Mouse (Mus musculus) urinary bladder, postnatal 4 days (tissue): ENCODE results near the gene Dctn2.
"Not testable (repeated sequence)": the region's sequence is repeated elsewhere in the genome, so short reads cannot be mapped to it uniquely, and the experiment has no call there.

ENCODE experiments used
- DNase-seq, 2 experiments: peaks; one replicate each; pipeline ENCODE4 v3.0.0; 2021 to 2022; ENCODE audit warnings: low spot score in 2 of 2

Dctn2 gene

DNA sequence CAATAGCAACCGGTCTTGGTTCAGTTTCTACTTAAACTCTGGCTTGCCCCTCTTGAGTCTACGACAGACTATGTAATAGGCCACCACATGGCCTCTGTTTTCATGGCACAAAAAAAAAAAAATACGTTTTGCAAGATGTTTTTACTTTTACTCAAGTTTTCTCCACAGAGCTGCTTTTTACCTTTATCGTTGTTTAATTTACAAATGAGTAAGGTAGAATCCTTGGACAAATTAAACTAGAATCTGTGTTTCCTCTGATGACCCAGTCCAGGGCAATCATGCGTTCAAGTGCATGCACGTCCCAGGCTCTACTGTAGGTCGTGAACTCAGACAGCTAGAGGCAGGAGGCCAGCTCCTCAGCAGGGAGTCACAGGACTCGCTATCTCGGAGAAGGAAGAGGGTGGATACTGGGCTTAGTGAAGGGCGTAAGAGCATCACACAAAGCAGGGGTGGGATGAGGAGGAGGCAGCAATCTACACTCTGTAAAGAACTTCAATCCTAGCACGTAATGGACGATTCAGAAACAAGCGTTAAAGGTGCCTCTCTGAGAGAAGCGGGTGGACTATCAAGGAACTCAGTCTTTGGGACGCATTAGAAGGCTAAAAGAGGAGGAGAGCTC, 23.5 kb downstream of the Dctn2 start:
- peak in 1 of 2 experiments; percentile 56 for DNase-seq

DNA sequence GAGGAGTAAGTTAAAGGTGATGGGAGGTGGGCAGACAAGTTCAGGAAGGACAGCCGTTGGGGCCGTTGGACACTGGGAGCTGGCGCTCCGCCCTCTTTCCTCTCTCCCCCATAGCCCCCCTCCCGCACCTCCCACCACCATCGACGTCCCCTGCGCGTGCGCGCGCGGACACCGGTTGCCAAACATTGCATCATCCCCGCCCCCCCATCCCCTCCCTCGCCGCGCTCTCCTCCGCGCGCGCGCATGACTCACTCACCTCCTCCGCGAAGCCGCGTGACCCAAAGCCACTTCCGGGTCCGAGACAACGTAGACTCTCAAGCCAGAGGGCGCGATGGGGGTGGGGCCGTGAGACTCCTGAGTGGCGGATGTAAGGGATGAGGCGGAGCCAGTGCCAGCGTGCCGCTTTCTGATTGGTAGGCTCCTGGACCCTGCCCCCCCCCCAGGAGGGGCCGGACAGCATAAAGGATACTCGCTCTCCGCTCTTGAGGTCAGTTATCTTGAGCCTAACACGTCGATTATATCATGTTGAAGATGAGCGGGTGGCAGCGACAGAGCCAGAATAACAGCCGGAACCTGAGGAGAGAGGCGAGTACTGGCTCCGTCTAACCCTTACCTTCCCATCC, 24.2 kb downstream of the Dctn2 start:
- peak; percentile 100 for DNase-seq

DNA sequence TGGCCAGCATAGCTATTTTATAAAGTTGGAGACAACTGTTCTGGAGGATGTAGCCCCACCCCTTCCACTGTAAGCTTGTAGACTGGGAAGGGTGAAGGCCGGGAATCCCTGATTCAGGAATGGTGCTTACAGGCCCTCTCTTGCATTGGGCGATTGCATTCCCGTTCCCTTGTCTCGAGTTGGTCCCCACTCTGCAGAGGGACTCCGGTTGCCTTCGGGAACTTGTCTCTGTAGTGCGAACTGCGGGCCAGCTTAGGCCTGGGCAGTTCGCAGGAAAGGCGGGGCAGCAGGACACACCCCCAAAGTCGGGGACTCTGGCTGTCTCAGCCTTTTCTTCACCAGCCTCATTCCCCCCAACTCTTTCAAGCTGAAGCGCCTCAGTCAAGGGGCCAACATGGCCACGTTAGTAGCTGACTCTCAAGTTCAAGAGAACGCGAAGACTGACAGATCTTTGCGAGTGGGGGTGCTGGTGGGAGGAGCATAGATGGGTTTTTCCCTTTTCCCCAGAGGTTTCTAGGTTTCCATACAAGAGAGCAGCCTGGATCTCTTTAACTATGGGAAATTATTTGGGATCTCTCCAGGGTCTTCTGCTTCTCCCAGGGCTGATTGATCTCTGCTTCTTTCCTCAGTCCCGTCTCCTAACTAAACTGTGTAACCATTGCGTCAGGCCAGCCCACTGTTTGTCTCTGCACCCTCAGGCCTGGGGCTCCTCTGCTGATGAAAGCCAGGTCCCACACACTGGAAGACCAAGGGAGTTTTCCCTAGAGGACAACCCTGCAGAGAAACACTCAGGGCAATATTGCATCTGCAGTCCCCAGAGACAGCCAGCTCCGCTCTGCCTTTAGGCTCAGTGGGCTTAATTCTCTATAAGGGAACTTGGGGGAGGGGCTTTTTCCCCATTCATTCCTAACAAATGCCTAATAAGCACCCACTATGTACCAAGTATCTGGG, 25.0 kb downstream of the Dctn2 start:
- peak in 1 of 2 experiments; percentile 62 for DNase-seq

DNA sequence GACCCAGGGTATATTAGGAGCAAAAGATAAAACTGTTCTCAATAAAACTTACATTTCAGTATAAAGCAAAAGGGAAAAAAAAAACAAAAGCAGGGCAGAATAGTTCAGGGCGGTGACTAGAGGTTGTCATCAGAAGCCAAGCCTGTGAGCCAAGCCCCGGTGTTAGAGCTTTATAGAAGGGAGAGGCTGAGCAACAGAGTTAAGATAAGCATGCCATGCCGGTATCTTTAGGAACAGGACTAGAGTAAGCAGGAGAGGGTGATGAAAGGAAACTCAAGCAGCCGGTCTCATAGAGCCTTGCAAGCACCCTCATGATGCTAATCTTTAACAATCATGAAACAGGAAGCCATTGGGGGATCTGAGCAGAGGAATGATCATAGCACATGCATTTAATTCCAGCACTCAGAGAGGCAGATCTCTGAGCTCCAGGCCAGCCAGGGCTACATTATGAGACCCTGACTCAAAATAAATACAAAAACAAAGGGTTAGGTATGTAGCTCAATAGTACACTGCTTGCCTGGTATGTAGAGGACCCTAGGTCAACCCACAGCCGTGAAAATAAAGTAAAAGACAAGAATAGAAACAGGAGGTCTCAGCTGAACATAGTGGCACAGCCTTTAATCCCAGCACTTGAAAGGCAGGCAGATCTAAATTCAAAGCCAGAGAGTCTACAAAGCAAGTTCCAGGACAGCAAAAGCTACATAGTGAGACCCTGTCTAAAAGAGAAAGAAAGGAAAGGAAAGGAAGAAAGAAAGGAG, 25.9 kb downstream of the Dctn2 start:
- DNase-seq = no peak

DNA sequence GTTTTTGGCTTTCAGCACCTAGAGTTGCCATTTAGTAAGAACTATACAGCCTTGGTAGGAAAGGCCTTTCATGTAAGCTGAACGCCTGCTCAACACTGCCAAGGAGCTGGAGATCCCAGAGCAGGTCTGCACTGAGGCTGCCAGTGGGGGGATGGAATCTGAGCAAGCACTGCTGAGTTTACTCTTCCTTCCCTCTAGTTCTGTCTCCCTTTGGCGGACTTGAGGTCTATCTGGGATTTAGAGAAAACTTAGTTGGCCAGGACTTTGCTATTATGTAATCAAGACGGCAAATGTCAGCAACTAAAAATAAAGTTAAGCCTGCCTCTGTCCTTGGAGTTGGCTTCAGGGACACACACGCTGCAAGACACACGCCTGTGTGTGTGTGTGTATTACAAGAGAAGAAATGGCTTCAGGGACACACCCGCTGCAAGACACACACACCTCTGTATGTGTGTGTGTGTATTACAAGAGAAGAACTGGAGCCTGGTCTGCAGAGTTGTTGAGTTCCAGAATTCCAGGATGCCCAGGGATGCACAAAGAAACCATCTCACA, 26.9 kb downstream of the Dctn2 start:
- no peak for DNase-seq

DNA sequence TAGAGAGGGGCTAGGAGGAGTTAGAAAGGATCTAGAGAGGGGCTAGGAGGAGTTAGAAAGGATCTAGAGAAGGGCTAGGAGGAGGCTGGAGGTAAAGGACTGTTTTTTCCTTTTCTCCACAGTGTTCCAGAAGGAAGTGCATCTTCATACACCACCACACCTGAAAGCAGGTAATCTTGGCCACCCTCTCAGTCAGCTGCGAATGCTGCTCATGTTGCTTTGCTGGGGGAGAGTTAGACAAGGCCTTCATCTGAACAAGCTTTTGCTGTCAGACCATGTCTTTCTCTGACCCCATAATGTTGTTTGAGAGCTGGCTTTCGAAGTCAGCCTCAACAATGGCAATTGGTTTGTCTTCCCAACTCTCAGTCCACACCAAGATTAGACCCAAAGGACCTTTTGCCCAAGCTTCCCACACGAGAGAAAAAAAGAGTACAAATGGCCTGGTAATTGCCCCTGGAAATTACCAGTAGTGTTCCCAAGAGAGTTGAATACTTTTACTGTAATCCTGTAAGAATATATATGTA, 27.5 kb downstream of the Dctn2 start:
- no peak for DNase-seq

DNA sequence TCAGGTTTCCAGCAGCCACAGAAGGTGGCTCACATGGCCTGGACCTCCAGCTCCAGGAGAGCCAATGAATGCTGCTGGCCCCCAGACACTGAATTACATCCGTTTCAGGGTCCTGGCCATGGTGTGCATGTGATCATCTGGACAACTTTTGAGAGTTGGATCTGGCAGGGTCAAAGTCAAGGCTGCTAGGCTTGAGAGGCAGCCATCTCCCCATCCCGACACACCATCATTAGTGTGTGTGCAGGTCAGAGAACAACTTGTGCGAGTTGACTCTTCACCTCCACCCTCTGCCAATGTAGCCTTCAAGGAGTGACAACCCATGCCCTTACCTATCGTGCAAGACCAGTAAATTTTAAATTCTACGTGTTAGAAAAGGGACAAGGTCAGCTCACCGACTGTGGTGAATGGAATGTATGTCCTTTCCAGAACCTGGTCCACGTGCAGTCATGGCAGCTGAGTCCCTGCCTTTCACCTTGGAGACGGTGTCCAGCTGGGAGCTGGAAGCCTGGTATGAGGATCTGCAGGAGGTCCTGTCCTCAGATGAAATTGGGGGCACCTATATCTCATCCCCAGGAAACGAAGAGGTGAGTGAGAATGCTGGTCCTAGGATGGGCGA, 28.8 kb downstream of the Dctn2 start:
- DNase-seq = no peak

DNA sequence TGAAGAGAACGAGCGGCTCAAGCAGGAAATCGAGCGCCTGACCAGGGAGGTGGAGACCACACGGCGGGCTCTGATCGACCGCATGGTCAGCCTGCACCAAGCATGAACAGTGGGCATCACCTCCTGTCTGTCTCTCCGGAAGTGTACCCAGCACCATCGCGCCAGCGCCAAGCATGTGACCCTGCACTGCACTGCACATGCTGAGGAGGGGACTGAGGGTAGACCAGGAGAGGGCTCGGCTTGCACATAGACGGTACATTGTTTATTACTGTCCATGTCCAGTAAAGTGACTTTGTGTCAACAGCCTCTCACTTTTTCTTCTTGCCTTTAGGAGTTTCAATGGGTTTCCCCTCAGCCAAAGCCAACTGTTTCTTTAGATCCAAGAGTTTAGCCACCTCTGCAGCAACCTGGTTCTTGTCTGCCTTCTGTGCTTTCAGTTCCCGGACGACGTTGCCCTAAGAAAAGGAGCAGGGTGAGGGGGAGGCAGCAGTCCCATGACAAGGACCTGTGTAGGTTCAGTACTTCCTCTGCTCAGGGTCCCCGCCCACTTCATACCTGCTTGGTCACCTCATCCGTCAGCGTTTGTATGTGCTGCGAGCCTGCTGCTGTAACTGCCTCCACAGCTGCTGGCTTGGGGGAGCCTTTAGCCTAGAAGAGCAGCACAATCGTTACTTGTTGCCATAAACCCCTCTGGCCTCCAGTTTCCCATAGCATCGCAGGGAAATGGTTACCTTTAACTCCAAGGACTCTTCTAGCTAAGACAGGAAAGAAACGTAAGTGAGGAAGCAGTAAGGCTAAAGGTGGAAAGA, 30.0 kb downstream of the Dctn2 start:
- DNase-seq = no peak

DNA sequence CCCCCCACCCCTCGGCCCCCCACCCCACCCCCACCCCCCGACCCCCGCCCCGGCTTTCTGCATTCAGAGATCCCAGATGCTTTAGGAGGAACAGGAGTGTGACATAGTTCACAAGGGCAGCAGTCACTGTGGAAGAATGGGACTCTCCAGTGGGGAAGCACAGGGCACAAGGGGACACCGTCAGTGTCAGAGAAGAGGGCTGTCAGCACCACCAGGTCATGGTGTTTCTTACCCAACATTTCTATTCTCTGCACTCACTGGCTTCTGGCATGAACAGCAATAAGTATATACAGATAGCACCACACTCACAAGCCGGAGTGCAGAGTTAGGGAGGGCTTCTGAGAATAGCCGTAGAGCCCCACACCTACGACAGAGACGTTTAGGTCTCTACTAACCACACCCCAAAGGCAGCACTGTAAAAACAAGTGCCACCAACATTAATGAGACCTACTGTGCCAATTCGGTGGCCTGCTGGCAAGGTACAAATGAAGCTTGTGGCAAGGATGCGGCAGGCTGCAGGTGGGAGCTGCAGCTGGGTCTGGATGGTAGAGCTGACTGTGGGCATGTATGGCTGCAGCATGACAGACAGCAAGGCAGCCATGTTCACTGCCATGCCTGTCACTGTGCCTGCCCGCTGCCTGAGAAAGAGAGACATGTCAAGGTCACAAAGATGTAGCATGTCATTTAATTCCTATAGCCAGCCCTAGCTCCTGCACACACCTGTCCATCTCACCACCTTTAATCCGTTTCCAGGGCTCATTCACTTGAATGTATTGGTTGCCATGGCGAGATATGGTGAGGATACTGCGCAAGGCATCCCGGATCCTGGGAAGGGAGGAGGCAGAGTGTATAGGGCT, 31.1 kb downstream of the Dctn2 start:
- DNase-seq = no peak

DNA sequence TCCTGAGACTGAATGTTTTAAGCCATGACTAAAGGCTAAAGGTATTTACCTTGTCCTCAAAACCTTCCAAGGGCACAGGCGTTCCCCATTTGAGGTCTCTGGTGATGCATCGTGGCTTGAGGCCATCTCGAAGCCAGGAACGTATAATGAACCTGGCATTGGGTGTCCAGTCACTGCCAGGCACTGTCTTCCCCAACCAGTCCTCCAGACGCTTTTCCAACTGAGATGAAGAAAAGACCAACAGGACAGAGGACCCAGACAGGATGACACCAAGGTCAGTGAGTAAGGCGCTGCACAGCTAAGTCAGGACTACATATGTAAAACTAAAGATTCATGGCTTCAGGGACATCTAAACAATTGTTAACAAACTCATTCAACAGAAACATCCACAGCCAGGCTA, 34.2 kb downstream of the Dctn2 start:
- no peak for DNase-seq

DNA sequence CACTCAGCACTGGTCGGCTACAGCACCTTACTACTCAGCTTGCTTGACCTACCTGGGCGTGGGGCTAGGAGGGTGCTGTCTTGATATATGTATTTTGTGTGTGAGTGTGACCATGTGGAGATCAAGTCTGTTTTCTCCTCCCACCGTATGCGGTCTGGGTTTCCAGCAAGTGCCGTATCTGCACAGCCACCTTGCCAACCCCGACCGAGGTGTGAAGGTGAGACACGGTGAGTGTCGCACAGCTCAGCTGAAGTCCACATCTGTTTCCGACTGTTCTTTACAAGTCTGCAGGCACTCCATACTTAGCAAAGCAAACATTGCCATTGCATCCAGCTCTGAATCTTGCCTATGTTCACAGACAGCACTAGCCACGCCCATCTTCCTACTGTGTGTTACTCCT, 37.0 kb downstream of the Dctn2 start:
- DNase-seq = no peak

DNA sequence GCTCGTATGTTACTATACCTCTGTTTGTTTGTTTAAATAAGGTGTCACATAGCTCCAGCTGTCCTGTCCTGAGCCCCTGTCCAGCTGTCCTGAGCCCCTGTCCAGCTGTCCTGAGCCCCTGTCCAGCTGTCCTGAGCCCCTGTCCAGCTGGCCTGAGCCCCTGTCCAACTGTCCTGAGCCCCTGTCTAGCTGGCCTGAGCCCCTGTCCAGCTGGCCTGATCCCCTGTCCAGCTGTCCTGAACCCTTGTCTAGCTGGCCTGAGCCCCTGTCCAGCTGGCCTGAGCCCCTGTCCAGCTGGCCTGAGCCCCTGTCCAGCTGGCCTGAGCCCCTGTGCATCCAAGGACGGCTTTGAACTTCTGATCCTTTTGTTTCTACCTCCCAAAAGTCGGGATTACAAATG, 43.0 kb downstream of the Dctn2 start:
- DNase-seq = not testable (repeated sequence)

DNA sequence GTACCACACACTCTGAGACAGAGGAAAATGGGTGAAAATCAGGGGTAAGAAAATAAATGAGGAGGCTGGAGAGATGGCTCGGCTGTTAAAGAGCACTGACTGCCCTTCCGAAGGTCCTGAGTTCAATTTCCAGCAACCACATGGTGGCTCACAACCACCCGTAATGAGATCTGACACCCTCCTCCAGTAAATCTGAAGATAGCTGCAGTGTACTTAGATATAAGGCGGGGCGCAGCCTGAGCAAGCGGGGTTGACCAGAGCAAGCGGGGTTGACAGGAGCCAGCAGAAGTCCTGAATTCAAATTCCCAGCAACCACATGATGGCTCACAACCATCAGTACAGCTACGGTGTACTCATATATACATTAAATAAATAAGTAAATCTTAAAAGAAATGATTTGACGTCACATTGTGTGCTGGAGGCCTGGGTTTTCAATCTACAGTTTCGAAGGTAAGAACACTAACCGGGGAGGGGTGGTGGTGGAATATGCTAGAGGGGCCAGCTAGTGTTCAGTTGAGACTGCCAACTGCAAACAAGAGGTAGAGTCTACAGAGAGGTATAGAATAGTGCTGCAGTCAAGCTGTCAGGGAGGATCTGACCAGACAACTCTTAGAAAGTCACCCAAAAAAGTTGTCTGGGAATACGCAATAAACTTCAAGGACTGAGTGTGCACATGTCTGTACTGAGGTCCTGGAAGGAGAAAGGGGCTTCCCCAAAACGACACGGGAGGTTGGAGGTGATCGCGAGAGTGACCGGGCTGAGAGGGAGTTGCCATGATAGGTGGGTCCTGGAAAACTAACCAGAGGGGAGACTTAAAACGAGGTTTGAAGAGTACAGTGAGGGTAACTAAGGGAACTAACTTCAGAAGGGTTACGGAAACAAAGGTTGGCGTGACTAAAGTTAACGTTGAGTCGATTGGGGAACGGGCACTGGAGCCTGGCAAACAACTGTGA, 44.6 kb downstream of the Dctn2 start:
- DNase-seq = no peak

DNA sequence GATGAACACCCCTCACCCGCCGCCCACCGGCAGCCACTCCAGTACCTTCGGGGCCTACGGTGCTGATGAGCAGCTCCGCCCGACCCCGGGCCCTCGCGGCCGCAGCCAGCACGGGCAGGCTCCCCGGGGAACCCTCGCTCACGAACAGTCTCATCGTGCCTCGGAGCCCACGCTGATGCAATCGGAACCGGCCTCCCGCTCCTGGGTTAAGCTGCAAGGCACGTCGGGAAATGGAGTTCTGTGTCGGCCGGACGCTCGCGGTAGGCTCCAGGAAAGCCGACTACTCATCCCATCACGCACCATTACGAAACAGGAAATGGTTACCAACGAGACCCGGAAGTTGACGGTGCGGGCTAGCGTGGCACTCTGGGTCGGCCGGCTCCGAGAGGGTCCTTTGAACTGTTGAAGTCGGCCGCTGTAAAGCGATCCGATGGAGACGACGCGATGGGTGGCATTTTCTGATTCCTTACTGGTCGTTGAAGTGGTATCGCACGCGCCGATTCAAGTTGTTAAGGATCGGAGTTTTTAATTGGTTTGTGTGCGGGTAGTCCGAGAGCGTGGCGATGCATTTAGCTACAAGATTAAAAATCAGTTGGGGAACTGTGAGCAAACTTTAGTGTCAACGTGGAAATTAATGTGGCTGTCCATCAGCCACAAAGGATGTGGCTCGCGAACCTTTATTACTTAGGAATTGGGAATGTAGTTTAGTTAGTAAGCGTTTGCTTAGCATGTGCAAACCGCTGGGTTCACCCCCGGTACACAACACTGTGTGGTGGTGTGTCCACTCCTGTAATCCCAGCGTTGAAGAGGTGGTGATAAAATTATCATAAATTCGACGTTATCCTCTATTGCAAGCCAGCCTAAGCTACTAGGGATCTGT, 45.5 kb downstream of the Dctn2 start, which contains the start of gene Mars:
Gene Mars (minus strand): TSS at position 311 of the 880 bp plus-strand sequence.
- peak; percentile 89 to 93 for DNase-seq

DNA sequence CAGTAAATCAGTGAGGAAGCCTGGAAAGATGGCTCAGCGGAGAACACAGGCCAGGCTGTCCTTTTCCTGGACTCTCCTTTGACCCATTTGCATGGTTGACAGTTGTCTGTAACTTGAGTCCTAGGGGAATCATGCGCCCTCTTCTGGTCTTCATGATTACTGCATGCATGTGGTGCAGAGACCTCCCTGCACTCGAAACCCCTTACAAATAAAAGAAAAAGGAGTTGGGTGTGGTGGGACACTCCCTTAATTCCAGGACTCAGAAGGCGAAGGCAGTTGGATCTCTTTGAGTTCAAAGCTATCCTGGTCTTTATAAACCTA, 46.1 kb downstream of the Dctn2 start:
- DNase-seq = peak; percentile 65 to 77

DNA sequence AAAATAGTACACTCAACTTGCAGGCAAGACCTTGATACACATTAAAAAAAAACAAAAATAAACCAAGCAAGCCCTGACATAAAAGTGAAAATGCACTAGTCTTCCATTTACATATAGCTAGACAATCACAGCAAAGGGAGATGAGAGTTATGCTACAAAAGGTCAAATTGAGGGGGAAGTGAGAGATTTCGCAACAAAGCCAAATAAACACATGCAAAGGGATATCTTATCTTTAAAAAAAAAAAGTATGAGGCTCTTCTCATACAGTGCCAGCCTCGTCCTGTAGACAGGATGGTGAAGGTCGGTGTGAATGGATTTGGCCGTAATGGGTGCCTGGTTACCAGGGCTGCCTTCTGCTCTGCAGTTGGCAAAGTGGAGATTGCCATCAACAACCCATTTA, 46.7 kb downstream of the Dctn2 start:
- DNase-seq = no peak

DNA sequence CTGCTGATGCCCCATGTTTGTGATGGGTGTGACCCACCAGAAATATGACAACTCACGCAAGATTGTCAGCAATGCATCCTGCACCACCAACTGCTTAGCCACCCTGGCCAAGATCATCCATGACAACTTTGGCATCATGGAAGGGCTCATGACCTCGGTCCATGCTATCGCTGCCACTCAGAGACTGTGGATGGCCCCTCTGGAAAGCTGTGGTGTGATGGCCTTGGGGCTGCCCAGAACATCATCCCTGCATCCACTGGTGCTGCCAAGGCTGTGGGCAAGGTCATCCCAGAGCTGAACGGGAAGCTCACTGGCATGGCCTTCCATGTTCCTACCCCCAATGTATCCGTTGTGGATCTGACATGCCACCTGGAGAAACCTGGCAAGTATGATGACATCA, 47.3 kb downstream of the Dctn2 start:
- DNase-seq = not testable (repeated sequence)
